Mouse (Mus musculus): ENCODE results near the gene Tas2r134. TPM values are rescaled to one million over a fixed set of nuclear protein-coding genes. Genes with fewer than 3 reads are reported as not detected.

Tas2r134 gene
- polyA plus RNA-seq (2011; ENCODE audit: insufficient read depth, insufficient read length, low read depth, missing spikeins) = not detected in 2 replicates

DNA sequence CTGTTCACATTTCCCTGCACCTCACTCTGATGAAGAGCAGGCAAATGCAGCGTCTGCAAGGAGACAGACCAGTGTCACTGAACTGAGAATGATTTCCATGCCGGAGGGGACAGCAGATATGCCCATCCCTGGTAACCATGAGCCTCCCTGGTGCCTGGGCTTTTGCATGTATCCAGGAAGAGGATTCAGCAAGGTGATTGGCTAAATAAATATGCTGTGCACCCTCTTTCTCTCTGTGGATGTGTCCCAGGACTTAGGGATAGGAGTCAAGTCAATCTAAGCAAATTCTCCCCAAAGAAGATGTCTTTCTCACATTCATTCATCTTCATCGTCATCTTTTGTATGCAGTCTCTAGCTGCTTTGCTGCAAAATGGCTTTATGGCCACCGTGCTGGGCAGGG, at the start of gene Tas2r134:
Gene Tas2r134 (plus strand): TSS at position 301 of the 400 bp plus-strand sequence.
- Histone ChIP-seq H3K27me3 (ENCODE audit: control insufficient read depth, insufficient read depth, low read length, poor library complexity, severe bottlenecking) (no peaks in the 10 kb centered on the region), H3K4me3 (ENCODE audit: low read depth, low read length) (no peak within 1 kb of the TSS), H3K27ac (ENCODE audit: insufficient read depth, low read length) (no peak within 1 kb of the TSS), H3K36me3 (ENCODE audit: control insufficient read depth, insufficient read depth, low read length, poor library complexity, severe bottlenecking) (no peaks in the 10 kb centered on the region), H3K4me1 (ENCODE audit: control insufficient read depth, insufficient read depth, low read length) (no peaks in the 10 kb centered on the region), H3K9me3 (replicated peaks; ENCODE audit: control insufficient read depth, insufficient read depth, low read length, poor library complexity, severe bottlenecking) (no peaks in the 10 kb centered on the region), H3K9ac (ENCODE audit: low read depth, poor library complexity, severe bottlenecking) (no peak within 1 kb of the TSS)
- TF ChIP-seq POLR2A (IDR thresholded peaks at IDR 0.05; ENCODE audit: insufficient read depth, low read length) = no peak
- TF ChIP-seq EP300 (IDR thresholded peaks at IDR 0.05; ENCODE audit: insufficient read depth, low read depth, low read length) = no peak
- no peak for TF ChIP-seq CTCF (IDR thresholded peaks at IDR 0.05; ENCODE audit: low read depth, low read length)

GRCm38 (mm10) chr2:51579767-51580166, 47.5 kb upstream of the Tas2r134 start:
- Histone ChIP-seq H3K9me3 (replicated peaks; ENCODE audit: control insufficient read depth, insufficient read depth, low read length, poor library complexity, severe bottlenecking) (no peaks in the 10 kb centered on the region), H3K9ac (ENCODE audit: low read depth, poor library complexity, severe bottlenecking) (no peak overlapping the region), H3K4me1 (ENCODE audit: control insufficient read depth, insufficient read depth, low read length) (no peaks in the 10 kb centered on the region), H3K27me3 (ENCODE audit: control insufficient read depth, insufficient read depth, low read length, poor library complexity, severe bottlenecking) (no peaks in the 10 kb centered on the region), H3K4me3 (ENCODE audit: low read depth, low read length) (no peak overlapping the region), H3K36me3 (ENCODE audit: control insufficient read depth, insufficient read depth, low read length, poor library complexity, severe bottlenecking) (no peaks in the 10 kb centered on the region), H3K27ac (ENCODE audit: insufficient read depth, low read length) (no peak overlapping the region)
- TF ChIP-seq CTCF (IDR thresholded peaks at IDR 0.05; ENCODE audit: low read depth, low read length) (no peak), POLR2A (IDR thresholded peaks at IDR 0.05; ENCODE audit: insufficient read depth, low read length) (no peak), EP300 (IDR thresholded peaks at IDR 0.05; ENCODE audit: insufficient read depth, low read depth, low read length) (no peak)

DNA sequence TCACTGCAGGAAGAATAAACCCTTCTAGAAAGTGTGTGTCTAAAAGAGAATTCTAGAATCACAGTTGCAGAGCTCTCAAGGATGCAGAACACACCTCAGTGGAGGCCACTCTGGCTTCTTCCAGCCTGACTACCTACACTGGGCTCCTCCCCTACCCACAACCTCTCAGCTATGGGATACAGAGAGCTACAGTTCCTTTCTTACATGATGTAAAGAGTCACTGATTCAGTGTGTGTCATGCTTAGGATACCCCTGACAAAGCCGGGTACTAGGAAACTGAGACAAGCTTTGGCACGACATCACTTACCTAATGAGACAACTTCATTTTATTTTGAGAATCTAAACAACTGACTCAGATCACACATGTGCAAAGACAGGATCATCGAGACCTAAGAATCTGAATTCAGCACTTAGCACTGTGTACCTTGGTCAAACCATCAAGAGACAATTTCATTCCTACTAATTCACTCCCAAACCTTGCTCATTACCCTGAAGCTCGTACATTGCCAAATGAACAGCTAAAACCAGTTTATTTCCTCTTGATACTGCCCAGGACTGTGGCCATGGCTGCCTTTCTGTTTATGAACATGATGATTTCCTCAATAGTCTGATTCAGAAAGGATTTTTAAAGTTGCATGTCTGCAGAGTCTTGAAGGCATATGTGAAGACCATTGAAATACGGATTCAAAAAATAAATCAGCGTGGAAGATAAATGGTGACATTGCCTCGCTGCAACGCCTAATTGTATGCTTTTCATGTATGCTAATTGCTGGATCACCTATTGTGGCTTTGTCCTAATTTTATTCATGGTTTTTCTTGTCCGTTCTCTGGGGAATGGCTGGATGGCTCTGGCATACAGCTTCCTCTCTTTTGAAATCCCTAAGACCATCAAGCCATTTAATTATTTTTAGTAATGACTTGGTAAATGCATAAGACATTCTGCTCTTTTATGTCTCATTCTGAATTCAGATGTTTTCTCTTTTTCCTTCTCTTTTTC, 43.0 kb upstream of the Tas2r134 start:
- H3K27ac ChIP-seq (ENCODE audit: insufficient read depth, low read length) = no peak overlapping the region
- H3K9ac ChIP-seq (ENCODE audit: low read depth, poor library complexity, severe bottlenecking) = no peak overlapping the region
- TF ChIP-seq POLR2A (IDR thresholded peaks at IDR 0.05; ENCODE audit: insufficient read depth, low read length) (no peak), EP300 (IDR thresholded peaks at IDR 0.05; ENCODE audit: insufficient read depth, low read depth, low read length) (no peak), CTCF (IDR thresholded peaks at IDR 0.05; ENCODE audit: low read depth, low read length) (no peak)
- H3K9me3 ChIP-seq (replicated peaks; ENCODE audit: control insufficient read depth, insufficient read depth, low read length, poor library complexity, severe bottlenecking) = no peaks in the 10 kb centered on the region
- no peak overlapping the region for H3K4me3 ChIP-seq (ENCODE audit: low read depth, low read length)
- no peaks in the 10 kb centered on the region for H3K4me1 ChIP-seq (ENCODE audit: control insufficient read depth, insufficient read depth, low read length)
- H3K27me3 ChIP-seq (ENCODE audit: control insufficient read depth, insufficient read depth, low read length, poor library complexity, severe bottlenecking) = no peaks in the 10 kb centered on the region
- H3K36me3 ChIP-seq (ENCODE audit: control insufficient read depth, insufficient read depth, low read length, poor library complexity, severe bottlenecking) = no peaks in the 10 kb centered on the region

DNA sequence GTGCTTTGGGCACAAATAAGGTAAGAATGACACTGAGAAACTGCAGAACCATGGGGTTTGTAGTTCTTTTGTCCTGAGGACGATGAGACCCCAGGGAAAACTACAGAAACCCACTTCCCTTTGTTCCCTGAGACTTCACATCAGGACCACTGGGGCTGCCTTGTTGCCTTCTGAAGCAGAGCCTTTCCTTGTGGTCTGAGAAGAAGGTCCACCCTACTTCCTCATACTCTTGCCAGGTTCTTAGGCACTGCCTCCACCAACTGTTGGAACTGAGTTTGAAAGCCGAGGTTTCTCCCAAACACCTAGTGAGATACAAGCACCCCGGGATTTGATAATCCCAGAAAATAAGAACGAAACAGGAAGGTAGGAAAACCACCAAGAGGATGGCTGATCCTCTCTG, 39.0 kb upstream of the Tas2r134 start:
- TF ChIP-seq CTCF (IDR thresholded peaks at IDR 0.05; ENCODE audit: low read depth, low read length) (no peak), POLR2A (IDR thresholded peaks at IDR 0.05; ENCODE audit: insufficient read depth, low read length) (no peak), EP300 (IDR thresholded peaks at IDR 0.05; ENCODE audit: insufficient read depth, low read depth, low read length) (no peak)
- H3K27me3 ChIP-seq (ENCODE audit: control insufficient read depth, insufficient read depth, low read length, poor library complexity, severe bottlenecking) = no peaks in the 10 kb centered on the region
- no peaks in the 10 kb centered on the region for H3K9me3 ChIP-seq (replicated peaks; ENCODE audit: control insufficient read depth, insufficient read depth, low read length, poor library complexity, severe bottlenecking)
- H3K27ac ChIP-seq (ENCODE audit: insufficient read depth, low read length) = no peak overlapping the region
- no peak overlapping the region for H3K4me3 ChIP-seq (ENCODE audit: low read depth, low read length)
- no peaks in the 10 kb centered on the region for H3K36me3 ChIP-seq (ENCODE audit: control insufficient read depth, insufficient read depth, low read length, poor library complexity, severe bottlenecking)
- no peaks in the 10 kb centered on the region for H3K4me1 ChIP-seq (ENCODE audit: control insufficient read depth, insufficient read depth, low read length)
- H3K9ac ChIP-seq (ENCODE audit: low read depth, poor library complexity, severe bottlenecking) = no peak overlapping the region

DNA sequence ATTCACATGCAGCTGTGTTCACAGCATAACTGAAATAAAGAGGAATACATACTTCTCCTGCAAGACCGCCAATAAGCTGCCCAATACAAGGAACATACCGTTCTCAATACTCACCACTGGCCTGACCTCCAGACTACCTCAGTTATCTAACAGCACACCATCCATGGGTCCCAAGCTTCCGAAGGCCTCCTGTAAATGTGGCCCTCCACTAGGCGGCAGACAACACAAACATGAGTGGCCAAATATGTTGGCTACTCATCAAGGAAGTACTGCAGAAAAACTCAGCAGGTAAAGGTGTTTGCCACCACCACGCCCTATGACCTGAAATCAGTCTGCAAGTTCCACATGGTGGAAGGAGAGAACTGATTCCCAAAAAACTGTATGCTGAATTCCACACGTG, 38.4 kb upstream of the Tas2r134 start:
- Histone ChIP-seq H3K9me3 (replicated peaks; ENCODE audit: control insufficient read depth, insufficient read depth, low read length, poor library complexity, severe bottlenecking) (no peaks in the 10 kb centered on the region), H3K9ac (ENCODE audit: low read depth, poor library complexity, severe bottlenecking) (no peak overlapping the region), H3K36me3 (ENCODE audit: control insufficient read depth, insufficient read depth, low read length, poor library complexity, severe bottlenecking) (no peaks in the 10 kb centered on the region), H3K4me3 (ENCODE audit: low read depth, low read length) (no peak overlapping the region), H3K4me1 (ENCODE audit: control insufficient read depth, insufficient read depth, low read length) (no peaks in the 10 kb centered on the region), H3K27me3 (ENCODE audit: control insufficient read depth, insufficient read depth, low read length, poor library complexity, severe bottlenecking) (no peaks in the 10 kb centered on the region), H3K27ac (ENCODE audit: insufficient read depth, low read length) (no peak overlapping the region)
- TF ChIP-seq CTCF (IDR thresholded peaks at IDR 0.05; ENCODE audit: low read depth, low read length) = no peak
- no peak for TF ChIP-seq EP300 (IDR thresholded peaks at IDR 0.05; ENCODE audit: insufficient read depth, low read depth, low read length)
- TF ChIP-seq POLR2A (IDR thresholded peaks at IDR 0.05; ENCODE audit: insufficient read depth, low read length) = no peak

GRCm38 (mm10) chr2:51589627-51590026, 37.7 kb upstream of the Tas2r134 start:
- H3K4me1 ChIP-seq (ENCODE audit: control insufficient read depth, insufficient read depth, low read length) = no peaks in the 10 kb centered on the region
- H3K9ac ChIP-seq (ENCODE audit: low read depth, poor library complexity, severe bottlenecking) = no peak overlapping the region
- TF ChIP-seq CTCF (IDR thresholded peaks at IDR 0.05; ENCODE audit: low read depth, low read length) (no peak), EP300 (IDR thresholded peaks at IDR 0.05; ENCODE audit: insufficient read depth, low read depth, low read length) (no peak), POLR2A (IDR thresholded peaks at IDR 0.05; ENCODE audit: insufficient read depth, low read length) (no peak)
- H3K27ac ChIP-seq (ENCODE audit: insufficient read depth, low read length) = no peak overlapping the region
- no peak overlapping the region for H3K4me3 ChIP-seq (ENCODE audit: low read depth, low read length)
- no peaks in the 10 kb centered on the region for H3K27me3 ChIP-seq (ENCODE audit: control insufficient read depth, insufficient read depth, low read length, poor library complexity, severe bottlenecking)
- no peaks in the 10 kb centered on the region for H3K9me3 ChIP-seq (replicated peaks; ENCODE audit: control insufficient read depth, insufficient read depth, low read length, poor library complexity, severe bottlenecking)
- H3K36me3 ChIP-seq (ENCODE audit: control insufficient read depth, insufficient read depth, low read length, poor library complexity, severe bottlenecking) = no peaks in the 10 kb centered on the region

All from ES-Bruce4 (cell line).